In genomic region chr1:150747771-150748170, GRCm38 (mm10) we compare ENCODE assay signal across 17 mouse cellular contexts.
"Had no signal": no experiment of that assay in that cellular context is flagged by ENCODE, and none has a peak within 500 bp of the region (broad histone marks: within the 10 kb centered on the region; RNA-seq: fewer than 3 reads in every experiment).

No protein-coding gene starts in this region.

- H3K27ac ChIP-seq: liver, embryonic 12.5 days; liver, embryonic 14.5 days; macrophage; midbrain, embryonic 13.5 days; midbrain, embryonic 15.5 days; stomach, embryonic 15.5 days; stomach, postnatal 0 days had no signal

- H3K4me1 ChIP-seq: liver, embryonic 12.5 days; megakaryocyte, embryonic 14.5 days; midbrain, embryonic 13.5 days; stomach, embryonic 15.5 days had no signal

- H3K9me3 ChIP-seq: liver, embryonic 12.5 days; midbrain, embryonic 13.5 days; midbrain, embryonic 15.5 days; stomach, embryonic 15.5 days had no signal

- DNase-seq: lung, adult 18-20 months; lung, embryonic 14.5 days; lung, postnatal 10 days; lung, postnatal 36 days; right cerebral cortex, postnatal 14 days; thymus, adult 2 months; thymus, postnatal 25 days; thymus, postnatal 4 days had no signal

- ATAC-seq: liver, embryonic 12.5 days; midbrain, embryonic 13.5 days; midbrain, embryonic 15.5 days had no signal

- H3K4me3 ChIP-seq: liver, embryonic 12.5 days; megakaryocyte, embryonic 14.5 days; midbrain, embryonic 13.5 days; midbrain, embryonic 15.5 days; stomach, embryonic 15.5 days had no signal

- H3K36me3 ChIP-seq: liver, embryonic 12.5 days; midbrain, embryonic 13.5 days; midbrain, embryonic 15.5 days; stomach, embryonic 15.5 days had no signal

- H3K9ac ChIP-seq: liver, embryonic 12.5 days; liver, embryonic 14.5 days; lung, embryonic 14.5 days; midbrain, embryonic 13.5 days; midbrain, embryonic 15.5 days; stomach, embryonic 15.5 days had no signal

- H3K27me3 ChIP-seq: liver, embryonic 12.5 days; megakaryocyte, embryonic 14.5 days; midbrain, embryonic 13.5 days; midbrain, embryonic 15.5 days; stomach, embryonic 15.5 days had no signal

- H3K4me2 ChIP-seq: liver, embryonic 12.5 days; lung, embryonic 14.5 days; midbrain, embryonic 11.5 days; midbrain, embryonic 13.5 days; midbrain, embryonic 15.5 days; stomach, embryonic 15.5 days had no signal
